Mouse (Mus musculus): ENCODE measurements around the gene Ddi2. TPM values are rescaled to one million over a fixed set of nuclear protein-coding genes. Genes with fewer than 3 reads are reported as not detected.
A peak's percentile ranks its signal among the peaks of the same experiment; 100 is the strongest.

Gene Ddi2
- total RNA-seq, 1 experiment from 2014 or later: 29.2 TPM

GRCm38 (mm10) chr4:141711250-141711649 is 12.0 kb downstream of the Ddi2 start:
- no peak for ATAC-seq (ENCODE audit: extremely low read depth, insufficient number of reproducible peaks, low FRiP score, poor library complexity, severe bottlenecking)

GRCm38 (mm10) chr4:141708971-141709370 is 14.2 kb downstream of the Ddi2 start:
- ATAC-seq (ENCODE audit: extremely low read depth, insufficient number of reproducible peaks, low FRiP score, poor library complexity, severe bottlenecking): no peak

GRCm38 (mm10) chr4:141708005-141708404 is 15.2 kb downstream of the Ddi2 start:
- ATAC-seq (ENCODE audit: extremely low read depth, insufficient number of reproducible peaks, low FRiP score, poor library complexity, severe bottlenecking): no peak

- no peak for ATAC-seq (ENCODE audit: extremely low read depth, insufficient number of reproducible peaks, low FRiP score, poor library complexity, severe bottlenecking)
Observed at GRCm38 (mm10) chr4:141705331-141705730, 17.9 kb downstream of the Ddi2 start.

DNA sequence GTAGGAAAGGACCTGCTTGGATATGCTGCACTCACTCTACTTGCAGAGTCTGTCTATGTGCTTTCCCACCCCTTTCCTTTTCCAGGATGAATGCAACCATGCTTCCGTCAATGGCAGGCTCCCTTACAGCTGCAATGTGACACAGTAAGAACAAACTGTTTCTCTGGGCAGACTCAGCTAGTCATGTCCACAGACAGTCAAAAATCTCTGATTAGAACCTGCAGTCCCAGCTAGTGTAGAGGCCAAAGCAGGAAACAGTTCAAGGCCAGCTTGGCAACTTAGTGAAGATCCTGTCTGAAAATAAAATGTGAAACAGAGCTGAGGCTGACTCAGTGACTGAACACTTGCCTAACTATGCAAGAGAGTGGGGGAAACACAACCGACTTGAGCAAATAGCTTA is 18.6 kb downstream of the Ddi2 start:
- ATAC-seq (ENCODE audit: extremely low read depth, insufficient number of reproducible peaks, low FRiP score, poor library complexity, severe bottlenecking): no peak

DNA sequence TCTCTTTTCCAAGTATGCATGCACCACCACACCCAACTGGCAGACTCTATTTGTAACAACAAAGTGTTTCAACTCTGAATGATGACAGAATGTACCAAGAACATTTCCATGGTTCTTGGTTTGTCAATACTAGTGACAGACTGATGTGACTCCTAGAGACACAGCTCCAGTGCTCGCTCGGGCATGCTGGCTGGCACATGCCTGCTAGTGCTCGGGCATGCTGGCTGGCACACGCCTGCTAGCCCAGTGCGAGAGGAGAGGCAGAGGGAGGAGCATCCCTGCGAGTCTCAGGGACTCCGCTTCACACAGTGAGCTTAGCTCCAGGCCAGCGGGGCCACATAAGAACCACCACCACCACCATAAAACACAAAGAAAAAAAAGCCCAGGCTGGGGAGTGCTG is 28.5 kb downstream of the Ddi2 start:
- no peak for ATAC-seq (ENCODE audit: extremely low read depth, insufficient number of reproducible peaks, low FRiP score, poor library complexity, severe bottlenecking)

- ATAC-seq (ENCODE audit: extremely low read depth, insufficient number of reproducible peaks, low FRiP score, poor library complexity, severe bottlenecking): no peak
Observed at GRCm38 (mm10) chr4:141688505-141688904, 34.7 kb downstream of the Ddi2 start.

- ATAC-seq (ENCODE audit: extremely low read depth, insufficient number of reproducible peaks, low FRiP score, poor library complexity, severe bottlenecking): no peak
Observed at GRCm38 (mm10) chr4:141686525-141686924, 36.7 kb downstream of the Ddi2 start.

DNA sequence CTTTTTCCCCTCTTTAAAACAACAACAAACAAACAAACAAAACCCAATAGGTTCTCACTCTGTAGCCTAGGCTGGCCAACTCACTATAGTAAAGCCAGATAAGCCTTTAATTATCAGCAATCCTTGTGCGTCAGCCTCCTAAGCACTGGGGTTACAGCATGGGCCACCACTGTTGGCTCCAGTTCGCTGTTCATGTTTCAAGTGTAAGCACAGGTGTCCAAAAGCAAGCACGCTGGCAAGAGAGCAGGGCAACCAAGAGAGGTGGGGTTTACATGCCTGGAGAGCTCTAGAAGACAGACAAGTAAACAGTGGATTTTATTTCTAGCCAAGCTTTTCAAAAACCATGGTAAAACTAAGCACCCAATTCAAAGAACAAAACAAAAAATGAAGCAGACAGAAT is 37.1 kb downstream of the Ddi2 start:
- ATAC-seq (ENCODE audit: extremely low read depth, insufficient number of reproducible peaks, low FRiP score, poor library complexity, severe bottlenecking): no peak

GRCm38 (mm10) chr4:141685499-141685898 is 37.7 kb downstream of the Ddi2 start, which contains the start of gene Rsc1a1:
TSS of gene Rsc1a1 (minus strand) at chr4:141685599.
- no peak for ATAC-seq (ENCODE audit: extremely low read depth, insufficient number of reproducible peaks, low FRiP score, poor library complexity, severe bottlenecking)

GRCm38 (mm10) chr4:141682706-141683230 is 40.5 kb downstream of the Ddi2 start:
- no peak for ATAC-seq (ENCODE audit: extremely low read depth, insufficient number of reproducible peaks, low FRiP score, poor library complexity, severe bottlenecking)

DNA sequence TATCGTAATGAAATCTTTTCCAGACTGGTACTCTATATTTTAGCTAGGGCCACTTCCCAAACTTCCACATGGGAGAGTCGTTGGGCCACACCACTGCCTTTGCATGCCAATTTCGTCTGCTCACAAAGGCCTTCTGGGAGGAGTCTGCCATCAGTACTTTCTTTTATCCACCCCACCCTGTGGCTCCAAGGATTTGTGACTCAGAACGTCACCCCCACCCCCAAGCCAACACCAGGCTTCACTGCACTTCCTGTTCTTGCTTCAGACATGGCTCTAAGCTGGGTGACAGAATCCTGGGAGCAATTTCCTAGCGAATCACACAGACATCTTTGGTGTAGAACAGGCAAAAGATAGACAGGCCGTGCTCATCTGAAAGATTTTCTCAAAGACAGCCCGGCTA is 41.5 kb downstream of the Ddi2 start:
- ATAC-seq (ENCODE audit: extremely low read depth, insufficient number of reproducible peaks, low FRiP score, poor library complexity, severe bottlenecking): no peak

- no peak for ATAC-seq (ENCODE audit: extremely low read depth, insufficient number of reproducible peaks, low FRiP score, poor library complexity, severe bottlenecking)
Observed at GRCm38 (mm10) chr4:141680892-141681291, 42.3 kb downstream of the Ddi2 start.

GRCm38 (mm10) chr4:141679016-141679415 is 44.2 kb downstream of the Ddi2 start:
- ATAC-seq (ENCODE audit: extremely low read depth, insufficient number of reproducible peaks, low FRiP score, poor library complexity, severe bottlenecking): no peak

GRCm38 (mm10) chr4:141676462-141676979 is 46.7 kb downstream of the Ddi2 start:
- ATAC-seq (ENCODE audit: extremely low read depth, insufficient number of reproducible peaks, low FRiP score, poor library complexity, severe bottlenecking): no peak

DNA sequence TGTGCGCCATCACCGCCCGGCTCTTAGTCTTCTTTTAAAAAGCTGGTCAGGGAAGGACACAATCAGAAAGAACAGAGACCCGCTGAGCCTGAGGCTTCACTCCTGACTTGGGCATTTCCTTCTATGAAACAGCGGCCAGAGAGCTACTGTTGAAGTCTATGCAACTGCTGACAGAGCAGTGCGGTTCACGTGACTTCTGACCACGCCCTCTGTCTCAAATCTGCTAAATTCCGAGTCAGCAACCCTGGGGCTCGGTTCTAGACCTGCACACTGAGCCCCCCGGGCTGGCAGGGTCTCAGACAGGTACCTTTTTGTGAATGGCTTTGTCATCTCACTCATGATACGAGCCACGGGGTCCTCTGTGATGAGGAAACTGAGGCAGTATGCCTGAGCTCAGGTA is 50.9 kb downstream of the Ddi2 start:
- ATAC-seq (ENCODE audit: extremely low read depth, insufficient number of reproducible peaks, low FRiP score, poor library complexity, severe bottlenecking): no peak

- ATAC-seq (ENCODE audit: extremely low read depth, insufficient number of reproducible peaks, low FRiP score, poor library complexity, severe bottlenecking): no peak
Observed at GRCm38 (mm10) chr4:141671389-141671788, 51.8 kb downstream of the Ddi2 start.

GRCm38 (mm10) chr4:141669898-141670712 is 53.1 kb downstream of the Ddi2 start:
- ATAC-seq (ENCODE audit: extremely low read depth, insufficient number of reproducible peaks, low FRiP score, poor library complexity, severe bottlenecking): no peak

DNA sequence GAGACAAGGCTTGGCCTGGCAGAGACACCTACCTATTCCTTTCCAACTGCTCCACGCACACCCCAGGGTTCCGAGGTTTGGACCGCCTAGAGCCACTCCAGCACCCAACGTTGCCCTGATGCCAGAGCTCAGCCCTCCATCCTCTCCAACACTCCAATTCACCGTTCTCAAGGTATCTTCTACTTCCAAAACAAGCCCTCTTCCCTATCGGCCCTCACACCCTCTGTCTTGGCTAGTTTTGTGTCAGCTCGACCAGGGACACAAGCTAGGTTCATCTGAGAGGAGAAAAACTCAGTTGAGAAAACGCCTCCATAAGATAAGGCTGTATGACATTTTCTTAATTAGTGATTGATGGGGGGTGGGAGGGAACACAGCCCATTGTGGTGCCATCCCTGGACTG is 58.4 kb downstream of the Ddi2 start, which contains the start of gene Plekhm2:
Plekhm2 (minus strand) TSS at position 101 of the 400 bp plus-strand sequence.
- ATAC-seq (ENCODE audit: extremely low read depth, insufficient number of reproducible peaks, low FRiP score, poor library complexity, severe bottlenecking): no peak

- peak; percentile 40 for ATAC-seq (ENCODE audit: extremely low read depth, insufficient number of reproducible peaks, low FRiP score, poor library complexity, severe bottlenecking)
Observed at GRCm38 (mm10) chr4:141664011-141664745, 59.0 kb downstream of the Ddi2 start.
